Comparison of ENCODE assay signal across 8 mouse cellular contexts in the genomic region with DNA sequence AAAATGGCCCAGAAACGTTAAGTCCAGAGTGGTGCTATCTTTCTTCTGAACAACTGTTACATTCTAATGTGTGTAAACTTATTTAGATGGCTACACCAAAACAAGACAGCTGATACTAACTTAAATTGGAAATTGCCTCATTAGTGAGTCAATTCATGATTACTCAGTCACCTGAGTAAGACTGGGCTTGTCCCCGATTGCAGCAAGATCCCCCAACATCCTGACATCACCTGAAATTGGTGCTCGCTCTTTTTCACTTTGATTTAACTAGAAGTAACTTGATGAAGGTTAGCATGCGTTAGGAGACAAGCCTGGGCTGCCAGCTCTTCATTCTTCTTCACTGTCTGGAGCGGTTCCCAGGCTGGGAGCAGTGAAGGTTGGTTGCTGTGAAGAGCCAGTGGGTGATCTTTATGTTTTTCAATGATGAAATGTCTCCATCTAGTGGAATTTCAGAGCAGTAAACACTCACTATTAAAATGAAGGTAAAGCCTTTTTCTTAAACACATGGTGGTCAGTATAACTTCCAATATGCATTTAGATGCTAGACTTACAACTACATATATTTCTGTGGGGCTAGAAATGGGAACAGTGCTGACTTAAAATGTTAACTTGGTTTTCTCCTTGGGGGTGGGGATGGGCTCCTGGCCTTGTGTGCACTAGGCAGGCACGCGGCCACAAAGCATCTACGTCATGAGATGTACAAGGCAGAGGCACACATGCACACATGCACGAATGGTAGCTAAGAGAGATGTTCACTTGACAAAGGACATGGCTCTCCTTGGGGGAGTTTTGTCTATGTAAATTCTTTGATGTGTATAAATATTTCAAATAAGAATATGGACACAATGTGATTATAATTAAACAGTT.
DNase-seq lines count a peak whose midpoint lies in the region; ATAC-seq and TF ChIP-seq lines count a peak whose summit lies in the region.

No protein-coding gene starts in this region.

- H3K27ac ChIP-seq in forebrain, embryonic 11.5 days (ENCODE audit: low read depth, low read length) = no peak overlapping the region
- H3K27ac ChIP-seq in forebrain, embryonic 10.5 days = no peak overlapping the region
- no peak overlapping the region for H3K27ac ChIP-seq in small intestine, adult 2 months (ENCODE audit: insufficient read depth, low read depth, low read length)

- no peak for TF ChIP-seq POLR2A in small intestine, adult 2 months (IDR thresholded peaks at IDR 0.05; ENCODE audit: low read depth, low read length)

- DNase-seq in forebrain, embryonic 11.5 days (ENCODE audit: low spot score) = no peak
- DNase-seq in forebrain, embryonic 10.5 days (ENCODE audit: extremely low spot score, low spot score) = no peak
- DNase-seq in ZHBTc4 (ENCODE audit: low read depth, low spot score) = peak; percentile 63
- peak; percentile 72 for DNase-seq in embryo, embryonic 10 days (ENCODE audit: low spot score)
- DNase-seq in heart, postnatal 10 days = peak; percentile 78
- peak; percentile 60 to 72 for DNase-seq in kidney, postnatal 36 days
- DNase-seq in lung, postnatal 4 days = peak; percentile 59 to 72

- no peaks in the 10 kb centered on the region; the same call in 1 of the 2 replicates for H3K9me3 ChIP-seq in forebrain, embryonic 11.5 days (ENCODE audit: control insufficient read depth, low read length)
- H3K9me3 ChIP-seq in forebrain, embryonic 10.5 days = peaks cover 3% of the 10 kb centered on the region; the same call in 1 of the 2 replicates

- no peak overlapping the region for H3K4me3 ChIP-seq in forebrain, embryonic 11.5 days (ENCODE audit: low read depth, low read length)
- H3K4me3 ChIP-seq in forebrain, embryonic 10.5 days = no peak overlapping the region
- no peak overlapping the region for H3K4me3 ChIP-seq in small intestine, adult 2 months (ENCODE audit: low read depth, low read length)

- intact Hi-C loops in heart, postnatal 10 days (cut with DNase I) = loop anchor here (1.0 to 2.0 kb wide), 3 partner anchors 152 to 349 kb away; a partner anchor contains a TSS

- WGBS in forebrain, embryonic 11.5 days = 57% methylated on average over 9 of the region's 9 CpGs
- WGBS in forebrain, embryonic 10.5 days = 66% methylated on average over 9 of the region's 9 CpGs
- 62% methylated on average over 9 of the region's 9 CpGs for WGBS in small intestine, adult 2 months

- H3K4me2 ChIP-seq in forebrain, embryonic 11.5 days (ENCODE audit: low read depth, low read length, severe bottlenecking) = no peak overlapping the region

- TF ChIP-seq CTCF in small intestine, adult 2 months (IDR thresholded peaks at IDR 0.05; ENCODE audit: extremely low read depth, insufficient read length, insufficient replicate concordance, low read depth, low read length) = peak; percentile 59; the same call in 1 of the 2 replicates

- H3K4me1 ChIP-seq in forebrain, embryonic 11.5 days (replicated peaks; ENCODE audit: control insufficient read depth, insufficient read depth, low read length) = peaks cover 1% of the 10 kb centered on the region; the same call in 1 of the 2 replicates
- peaks cover 62% of the 10 kb centered on the region for H3K4me1 ChIP-seq in forebrain, embryonic 10.5 days
- no peaks in the 10 kb centered on the region; the same call in 1 of the 2 replicates for H3K4me1 ChIP-seq in small intestine, adult 2 months (ENCODE audit: control insufficient read depth, insufficient read depth, insufficient read length, low read length)

- peak; percentile 64 for ATAC-seq in forebrain, embryonic 11.5 days (replicated peaks; ENCODE audit: low FRiP score)

- H3K36me3 ChIP-seq in forebrain, embryonic 11.5 days (ENCODE audit: control insufficient read depth, insufficient read depth, low read length) = peaks cover 5% of the 10 kb centered on the region; the same call in 1 of the 2 replicates
- peaks cover 28% of the 10 kb centered on the region for H3K36me3 ChIP-seq in forebrain, embryonic 10.5 days (replicated peaks)
- no peaks in the 10 kb centered on the region for H3K36me3 ChIP-seq in small intestine, adult 2 months (ENCODE audit: control insufficient read depth, insufficient read depth, low read length)

- no peaks in the 10 kb centered on the region for H3K27me3 ChIP-seq in forebrain, embryonic 11.5 days (ENCODE audit: control insufficient read depth, insufficient read depth, low read length)
- H3K27me3 ChIP-seq in forebrain, embryonic 10.5 days (ENCODE audit: poor library complexity, severe bottlenecking) = no peaks in the 10 kb centered on the region
- H3K27me3 ChIP-seq in small intestine, adult 2 months (ENCODE audit: control insufficient read depth, insufficient read depth, low read length) = no peaks in the 10 kb centered on the region

- no peak overlapping the region for H3K9ac ChIP-seq in forebrain, embryonic 11.5 days (ENCODE audit: low read length)

Comparison
In these comparisons a context has a peak if more than half of its experiments do, and no peak if none do; other contexts are left out.
1. DNase-seq: peak in ZHBTc4 (single experiment), embryo, embryonic 10 days (single experiment), heart, postnatal 10 days (2 of 2), kidney, postnatal 36 days (2 of 2) and lung, postnatal 4 days (2 of 2); none in forebrain, embryonic 11.5 days (single experiment) and forebrain, embryonic 10.5 days (single experiment).